Mouse (Mus musculus): Measurements from ENCODE around the gene Arih2. TPM values are rescaled to one million over a fixed set of nuclear protein-coding genes. Genes with fewer than 3 reads are reported as not detected.
A peak's percentile ranks its signal among the peaks of the same experiment; 100 is the strongest.

Arih2 gene
- polyA plus RNA-seq, 1 experiment, result 49.0 TPM

- TF ChIP-seq POLR2A (IDR thresholded peaks at IDR 0.05; ENCODE audit: borderline replicate concordance, extremely low read depth, insufficient read depth, insufficient read length, poor library complexity, severe bottlenecking) (no peak), CTCF (IDR thresholded peaks at IDR 0.05; ENCODE audit: borderline replicate concordance, extremely low read depth, insufficient read depth, insufficient read length) (no peak)
- DNase-seq (ENCODE audit: low read depth), result no peak
These were observed 47.2 kb downstream of the Arih2 start for GRCm38 (mm10) chr9:108601986-108602385.

- no peak for TF ChIP-seq POLR2A (IDR thresholded peaks at IDR 0.05; ENCODE audit: borderline replicate concordance, extremely low read depth, insufficient read depth, insufficient read length, poor library complexity, severe bottlenecking)
- no peak for TF ChIP-seq CTCF (IDR thresholded peaks at IDR 0.05; ENCODE audit: borderline replicate concordance, extremely low read depth, insufficient read depth, insufficient read length)
- no peak for DNase-seq (ENCODE audit: low read depth)
These were observed 49.2 kb downstream of the Arih2 start for GRCm38 (mm10) chr9:108600011-108600410.

- no peak for DNase-seq (ENCODE audit: low read depth)
- TF ChIP-seq CTCF (IDR thresholded peaks at IDR 0.05; ENCODE audit: borderline replicate concordance, extremely low read depth, insufficient read depth, insufficient read length) (no peak), POLR2A (IDR thresholded peaks at IDR 0.05; ENCODE audit: borderline replicate concordance, extremely low read depth, insufficient read depth, insufficient read length, poor library complexity, severe bottlenecking) (no peak)
These were observed 50.1 kb downstream of the Arih2 start for GRCm38 (mm10) chr9:108599021-108599566.

- TF ChIP-seq POLR2A (IDR thresholded peaks at IDR 0.05; ENCODE audit: borderline replicate concordance, extremely low read depth, insufficient read depth, insufficient read length, poor library complexity, severe bottlenecking), result peak; percentile 79
- TF ChIP-seq CTCF (IDR thresholded peaks at IDR 0.05; ENCODE audit: borderline replicate concordance, extremely low read depth, insufficient read depth, insufficient read length), result peak; percentile 24; the same call in 1 of the 2 replicates
- peak; percentile 81 for DNase-seq (ENCODE audit: low read depth)
These were observed 52.0 kb downstream of the Arih2 start, which contains the start of gene P4htm for GRCm38 (mm10) chr9:108596998-108597764. Gene P4htm (minus strand): TSS chr9:108597667.

GRCm38 (mm10) chr9:108594354-108594753 lies 54.8 kb downstream of the Arih2 start:
- no peak for DNase-seq (ENCODE audit: low read depth)
- TF ChIP-seq POLR2A (IDR thresholded peaks at IDR 0.05; ENCODE audit: borderline replicate concordance, extremely low read depth, insufficient read depth, insufficient read length, poor library complexity, severe bottlenecking), result no peak
- no peak for TF ChIP-seq CTCF (IDR thresholded peaks at IDR 0.05; ENCODE audit: borderline replicate concordance, extremely low read depth, insufficient read depth, insufficient read length)

GRCm38 (mm10) chr9:108591462-108591861 lies 57.7 kb downstream of the Arih2 start:
- TF ChIP-seq CTCF (IDR thresholded peaks at IDR 0.05; ENCODE audit: borderline replicate concordance, extremely low read depth, insufficient read depth, insufficient read length) (no peak), POLR2A (IDR thresholded peaks at IDR 0.05; ENCODE audit: borderline replicate concordance, extremely low read depth, insufficient read depth, insufficient read length, poor library complexity, severe bottlenecking) (no peak)
- peak; percentile 38 for DNase-seq (ENCODE audit: low read depth)

- peak; percentile 61 for DNase-seq (ENCODE audit: low read depth)
- TF ChIP-seq CTCF (IDR thresholded peaks at IDR 0.05; ENCODE audit: borderline replicate concordance, extremely low read depth, insufficient read depth, insufficient read length), result peak; percentile 16; the same call in 1 of the 2 replicates
- TF ChIP-seq POLR2A (IDR thresholded peaks at IDR 0.05; ENCODE audit: borderline replicate concordance, extremely low read depth, insufficient read depth, insufficient read length, poor library complexity, severe bottlenecking), result no peak
These were observed 60.0 kb downstream of the Arih2 start for GRCm38 (mm10) chr9:108589229-108589628.

- TF ChIP-seq POLR2A (IDR thresholded peaks at IDR 0.05; ENCODE audit: borderline replicate concordance, extremely low read depth, insufficient read depth, insufficient read length, poor library complexity, severe bottlenecking) (no peak), CTCF (IDR thresholded peaks at IDR 0.05; ENCODE audit: borderline replicate concordance, extremely low read depth, insufficient read depth, insufficient read length) (no peak)
- peak; percentile 99 for DNase-seq (ENCODE audit: low read depth)
These were observed 61.5 kb downstream of the Arih2 start for GRCm38 (mm10) chr9:108587571-108588180.

GRCm38 (mm10) chr9:108579344-108579690 lies 69.9 kb downstream of the Arih2 start:
- TF ChIP-seq CTCF (IDR thresholded peaks at IDR 0.05; ENCODE audit: borderline replicate concordance, extremely low read depth, insufficient read depth, insufficient read length) (no peak), POLR2A (IDR thresholded peaks at IDR 0.05; ENCODE audit: borderline replicate concordance, extremely low read depth, insufficient read depth, insufficient read length, poor library complexity, severe bottlenecking) (no peak)

GRCm38 (mm10) chr9:108578545-108579343 lies 70.4 kb downstream of the Arih2 start, which contains the start of gene Wdr6:
Gene Wdr6 (minus strand): TSS chr9:108578739.
- no peak for TF ChIP-seq CTCF (IDR thresholded peaks at IDR 0.05; ENCODE audit: borderline replicate concordance, extremely low read depth, insufficient read depth, insufficient read length)
- peak; percentile 50; the same call in 1 of the 2 replicates for TF ChIP-seq POLR2A (IDR thresholded peaks at IDR 0.05; ENCODE audit: borderline replicate concordance, extremely low read depth, insufficient read depth, insufficient read length, poor library complexity, severe bottlenecking)

More at GRCm38 (mm10) chr9:108579344-108579690, 69.9 kb downstream of the Arih2 start:
- DNase-seq (ENCODE audit: low read depth), result no peak

More at GRCm38 (mm10) chr9:108578545-108579343, 70.4 kb downstream of the Arih2 start, which contains the start of gene Wdr6:
- DNase-seq (ENCODE audit: low read depth), result peak; percentile 99
